Mouse (Mus musculus): ENCODE data around the gene Phyhipl. TPM values are rescaled to one million over a fixed set of nuclear protein-coding genes. Genes with fewer than 3 reads are reported as not detected.

Gene Phyhipl
- total and polyA plus RNA-seq, 2 experiments from 2014 or later, result 0.19 TPM; not detected in 1

DNA sequence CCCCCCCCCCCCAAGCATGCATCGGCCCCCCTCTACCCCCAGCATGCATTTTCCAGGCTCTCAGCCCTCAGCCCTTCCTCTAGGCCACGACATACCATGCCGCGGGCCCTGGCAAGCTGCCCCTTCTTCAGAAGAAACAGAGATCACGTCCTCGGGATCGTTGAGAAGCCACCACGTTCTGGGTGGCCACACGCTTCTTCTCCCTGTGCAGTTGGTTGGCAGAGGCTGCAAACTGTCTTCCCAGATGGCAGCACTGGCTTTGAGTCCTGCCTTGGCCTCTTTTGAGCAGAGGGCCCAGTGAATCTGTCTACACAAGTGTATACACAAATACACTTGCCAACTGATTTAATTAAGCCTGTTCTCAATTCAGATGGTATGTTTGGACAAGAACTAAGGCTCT, 123.5 kb downstream of the Phyhipl start:
- no peak for ATAC-seq (ENCODE audit: insufficient read depth, low read depth)
- 75% methylated on average over 9 of the region's 9 CpGs for WGBS
- TF ChIP-seq EP300 (IDR thresholded peaks at IDR 0.05; ENCODE audit: low read depth), result no peak
- no peak for TF ChIP-seq CTCF (IDR thresholded peaks at IDR 0.05; ENCODE audit: low read depth)

DNA sequence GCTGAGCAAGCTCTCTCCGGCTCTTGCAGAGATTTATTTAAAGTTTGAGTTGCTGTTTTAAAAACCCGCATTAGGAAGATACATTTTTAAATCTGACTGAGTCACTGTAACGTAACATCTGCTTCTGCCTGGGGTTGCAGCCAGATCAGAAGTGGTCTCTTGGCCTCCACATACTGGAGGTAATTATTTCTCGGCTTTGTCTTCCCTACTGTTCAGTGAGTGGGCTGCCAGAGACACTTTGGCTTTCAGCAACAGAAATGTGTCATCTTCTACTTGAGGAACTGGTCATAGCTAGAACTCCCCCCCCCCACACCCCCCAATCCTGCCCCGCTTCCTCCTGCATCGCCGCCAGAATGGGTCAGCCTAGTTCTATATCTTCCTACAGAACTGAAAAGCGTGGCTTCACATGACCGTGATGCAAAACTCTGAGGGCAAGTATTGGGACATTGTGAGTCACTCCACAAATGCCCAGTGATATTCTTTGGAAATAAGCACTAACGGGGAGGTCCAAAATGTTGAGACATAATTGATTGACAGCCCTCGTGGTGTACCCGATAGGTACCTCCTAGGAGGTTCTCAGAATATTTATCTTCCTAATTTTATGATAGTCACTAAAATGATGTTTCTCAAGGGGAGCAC, 125.5 kb downstream of the Phyhipl start:
- ATAC-seq (ENCODE audit: insufficient read depth, low read depth), result no peak

More for the DNA sequence above, 123.5 kb downstream of the Phyhipl start:
- DNase-seq (ENCODE audit: low spot score), result no peak
- no peaks in the 10 kb centered on the region for H3K36me3 ChIP-seq (replicated peaks; ENCODE audit: control insufficient read depth, insufficient read depth, low read length)
- H3K27ac ChIP-seq (ENCODE audit: low read depth), result no peak overlapping the region
- no peaks in the 10 kb centered on the region for H3K27me3 ChIP-seq (ENCODE audit: control insufficient read depth, insufficient read depth, low read length)
- no peaks in the 10 kb centered on the region for H3K9me3 ChIP-seq (replicated peaks; ENCODE audit: control insufficient read depth, low read length)
- H3K9ac ChIP-seq (replicated peaks; ENCODE audit: low read depth, low read length), result no peak overlapping the region
- no peak overlapping the region for H3K4me2 ChIP-seq (ENCODE audit: low read depth, low read length)
- no peaks in the 10 kb centered on the region for H3K4me1 ChIP-seq (ENCODE audit: control insufficient read depth, insufficient read depth)
- H3K4me3 ChIP-seq (ENCODE audit: low read depth, low read length), result no peak overlapping the region

DNA sequence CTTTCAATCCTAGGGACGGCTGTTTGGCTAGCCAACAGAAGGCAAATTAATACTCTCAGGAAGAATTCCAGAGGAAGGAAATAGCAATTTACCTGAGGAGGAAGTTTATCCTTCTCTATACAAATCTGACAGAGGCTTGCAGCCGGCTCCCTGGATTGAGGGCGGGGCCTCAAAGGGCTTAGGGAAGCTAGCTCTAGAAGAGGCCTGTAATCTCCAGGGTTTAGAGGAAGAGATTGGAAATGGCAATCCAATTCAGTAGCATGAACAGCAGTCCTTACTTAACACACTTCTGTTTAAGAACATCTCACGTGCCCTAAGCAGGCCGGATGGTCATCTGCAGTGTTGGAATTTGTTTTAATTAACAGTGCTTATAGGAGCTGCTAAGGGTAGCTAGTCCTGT, 134.4 kb downstream of the Phyhipl start:
- no peak for TF ChIP-seq EP300 (IDR thresholded peaks at IDR 0.05; ENCODE audit: low read depth)
- no peak for TF ChIP-seq CTCF (IDR thresholded peaks at IDR 0.05; ENCODE audit: low read depth)
- Histone ChIP-seq H3K4me1 (ENCODE audit: control insufficient read depth, insufficient read depth) (no peaks in the 10 kb centered on the region), H3K9me3 (replicated peaks; ENCODE audit: control insufficient read depth, low read length) (0 out of 2 replicates have a peak, but pooled peaks cover 2% of the 10 kb centered on the region), H3K9ac (replicated peaks; ENCODE audit: low read depth, low read length) (no peak overlapping the region), H3K4me2 (ENCODE audit: low read depth, low read length) (peak overlapping the region; percentile 71), H3K27ac (ENCODE audit: low read depth) (no peak overlapping the region), H3K27me3 (ENCODE audit: control insufficient read depth, insufficient read depth, low read length) (0 out of 2 replicates have a peak, but pooled peaks cover 6% of the 10 kb centered on the region), H3K4me3 (ENCODE audit: low read depth, low read length) (peak overlapping the region; percentile 34), H3K36me3 (replicated peaks; ENCODE audit: control insufficient read depth, insufficient read depth, low read length) (no peaks in the 10 kb centered on the region)
- ATAC-seq (ENCODE audit: insufficient read depth, low read depth), result no peak
- DNase-seq (ENCODE audit: low spot score), result no peak
- WGBS, result 27% methylated on average over 5 of the region's 5 CpGs

More for the DNA sequence above, 125.5 kb downstream of the Phyhipl start:
- Histone ChIP-seq H3K27ac (ENCODE audit: low read depth) (no peak overlapping the region), H3K9me3 (replicated peaks; ENCODE audit: control insufficient read depth, low read length) (0 out of 2 replicates have a peak, but pooled peaks cover 2% of the 10 kb centered on the region), H3K4me1 (ENCODE audit: control insufficient read depth, insufficient read depth) (no peaks in the 10 kb centered on the region), H3K27me3 (ENCODE audit: control insufficient read depth, insufficient read depth, low read length) (no peaks in the 10 kb centered on the region), H3K9ac (replicated peaks; ENCODE audit: low read depth, low read length) (no peak overlapping the region), H3K36me3 (replicated peaks; ENCODE audit: control insufficient read depth, insufficient read depth, low read length) (no peaks in the 10 kb centered on the region), H3K4me3 (ENCODE audit: low read depth, low read length) (no peak overlapping the region), H3K4me2 (ENCODE audit: low read depth, low read length) (no peak overlapping the region)
- TF ChIP-seq CTCF (IDR thresholded peaks at IDR 0.05; ENCODE audit: low read depth) (no peak), EP300 (IDR thresholded peaks at IDR 0.05; ENCODE audit: low read depth) (no peak)
- DNase-seq (ENCODE audit: low spot score), result no peak
- WGBS, result 76% methylated on average over 12 of the region's 12 CpGs

DNA sequence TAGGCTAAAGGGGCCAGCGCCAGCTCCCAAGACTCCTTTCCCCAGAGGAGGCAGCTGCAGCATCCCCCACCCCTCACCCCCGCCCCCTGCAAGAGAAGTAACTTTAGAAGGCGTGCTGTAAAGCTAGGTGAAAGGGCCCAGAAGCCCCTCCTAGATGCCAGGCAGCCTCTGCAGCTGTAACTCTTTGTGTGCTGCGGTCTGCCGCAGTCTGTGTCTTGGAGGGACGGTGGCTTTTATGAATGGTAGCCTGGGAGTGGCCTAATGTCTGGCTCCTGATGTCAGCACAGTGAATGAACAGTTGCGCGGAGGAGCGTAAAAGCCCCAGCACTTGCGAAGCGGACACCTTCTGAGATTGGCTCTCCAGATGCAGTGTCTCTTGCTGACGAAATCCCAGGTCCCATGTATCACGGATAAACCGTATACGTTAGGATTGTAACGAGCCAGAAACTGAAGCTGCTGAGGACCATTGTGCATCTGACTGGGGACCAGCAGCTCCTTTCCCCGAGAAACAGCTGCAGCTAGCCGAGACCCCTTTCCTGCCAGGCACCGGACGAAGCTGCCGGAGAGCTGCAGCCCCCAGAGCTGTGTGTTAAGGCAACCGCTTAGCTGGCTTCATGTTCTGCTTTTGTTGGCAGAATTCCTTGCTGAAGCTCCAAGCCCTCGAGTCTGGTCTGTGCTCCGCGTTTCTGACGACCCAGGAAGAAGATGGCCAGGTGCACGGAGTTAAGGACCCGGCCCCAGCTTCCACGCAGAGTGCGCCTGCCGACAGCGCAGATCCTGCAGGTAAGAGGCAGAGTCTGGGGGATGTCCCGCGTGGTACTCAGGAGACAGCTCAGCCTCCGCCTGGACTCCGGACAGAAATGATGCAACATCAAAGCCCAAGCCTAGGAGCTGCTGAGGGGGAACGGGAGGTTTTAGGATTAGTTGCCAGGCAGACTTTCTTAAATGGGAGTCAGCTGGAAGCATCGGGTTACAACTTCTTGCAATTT, 135.3 kb downstream of the Phyhipl start:
- TF ChIP-seq CTCF (IDR thresholded peaks at IDR 0.05; ENCODE audit: low read depth) (no peak), EP300 (IDR thresholded peaks at IDR 0.05; ENCODE audit: low read depth) (no peak)
- Histone ChIP-seq H3K4me2 (ENCODE audit: low read depth, low read length) (peak overlapping the region; percentile 71), H3K27me3 (ENCODE audit: control insufficient read depth, insufficient read depth, low read length) (0 out of 2 replicates have a peak, but pooled peaks cover 6% of the 10 kb centered on the region), H3K4me1 (ENCODE audit: control insufficient read depth, insufficient read depth) (no peaks in the 10 kb centered on the region), H3K9ac (replicated peaks; ENCODE audit: low read depth, low read length) (no peak overlapping the region; the same call in 1 of the 2 replicates), H3K36me3 (replicated peaks; ENCODE audit: control insufficient read depth, insufficient read depth, low read length) (no peaks in the 10 kb centered on the region), H3K27ac (ENCODE audit: low read depth) (no peak overlapping the region), H3K4me3 (ENCODE audit: low read depth, low read length) (peak overlapping the region; percentile 34), H3K9me3 (replicated peaks; ENCODE audit: control insufficient read depth, low read length) (no peaks in the 10 kb centered on the region)
- 4% methylated on average over 38 of the region's 38 CpGs for WGBS
- ATAC-seq (ENCODE audit: insufficient read depth, low read depth), result no peak
- no peak for DNase-seq (ENCODE audit: low spot score)

DNA sequence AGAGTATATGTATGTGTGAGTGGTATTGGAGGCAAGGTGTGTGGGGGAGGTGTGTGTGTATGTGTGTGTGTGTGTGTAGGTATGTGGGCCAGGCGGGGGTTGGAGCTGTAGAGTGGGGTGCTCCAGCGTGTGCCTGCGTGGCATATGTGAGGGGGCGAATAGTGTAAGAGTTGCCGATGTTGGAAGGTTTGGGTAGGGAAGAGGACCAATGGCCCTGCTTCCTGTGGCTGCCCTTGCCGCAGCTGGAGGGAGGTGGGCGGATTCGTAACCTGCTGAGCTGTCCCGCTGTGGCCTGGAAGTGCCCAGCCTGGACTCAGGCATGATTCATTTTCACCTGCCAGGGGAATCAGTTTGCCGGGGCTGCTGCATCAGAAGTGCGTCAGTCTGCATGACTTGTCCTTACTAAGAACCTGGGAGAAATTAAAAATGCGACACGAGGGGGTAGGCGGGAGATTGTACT, 136.1 kb downstream of the Phyhipl start:
- H3K9ac ChIP-seq (replicated peaks; ENCODE audit: low read depth, low read length), result no peak overlapping the region
- ATAC-seq (ENCODE audit: insufficient read depth, low read depth), result no peak
- H3K36me3 ChIP-seq (replicated peaks; ENCODE audit: control insufficient read depth, insufficient read depth, low read length), result no peaks in the 10 kb centered on the region
- no peaks in the 10 kb centered on the region for H3K4me1 ChIP-seq (ENCODE audit: control insufficient read depth, insufficient read depth)
- H3K9me3 ChIP-seq (replicated peaks; ENCODE audit: control insufficient read depth, low read length), result no peaks in the 10 kb centered on the region
- 16% methylated on average over 14 of the region's 14 CpGs for WGBS
- TF ChIP-seq EP300 (IDR thresholded peaks at IDR 0.05; ENCODE audit: low read depth) (no peak), CTCF (IDR thresholded peaks at IDR 0.05; ENCODE audit: low read depth) (no peak)
- H3K4me3 ChIP-seq (ENCODE audit: low read depth, low read length), result no peak overlapping the region
- DNase-seq (ENCODE audit: low spot score), result no peak
- H3K27me3 ChIP-seq (ENCODE audit: control insufficient read depth, insufficient read depth, low read length), result 0 out of 2 replicates have a peak, but pooled peaks cover 6% of the 10 kb centered on the region
- H3K4me2 ChIP-seq (ENCODE audit: low read depth, low read length), result peak overlapping the region; percentile 71
- no peak overlapping the region for H3K27ac ChIP-seq (ENCODE audit: low read depth)
